Mouse (Mus musculus) central nervous system, embryonic 14 days (tissue): ENCODE results near the gene BC100530. TPM values are rescaled to one million over a fixed set of nuclear protein-coding genes. Genes with fewer than 3 reads are reported as not detected.

ENCODE experiments used
- polyA plus RNA-seq: library from polyadenylated mRNA; depleted of rRNA; stranded (reverse); fragments of >200 nt; gene quantifications from 2 replicates; pipeline ENCODE4 v1.2.3, GENCODE M21; 2012; rRNA removed

BC100530 gene
- 1.7 and 3.5 TPM in 2 replicates for polyA plus RNA-seq

DNA sequence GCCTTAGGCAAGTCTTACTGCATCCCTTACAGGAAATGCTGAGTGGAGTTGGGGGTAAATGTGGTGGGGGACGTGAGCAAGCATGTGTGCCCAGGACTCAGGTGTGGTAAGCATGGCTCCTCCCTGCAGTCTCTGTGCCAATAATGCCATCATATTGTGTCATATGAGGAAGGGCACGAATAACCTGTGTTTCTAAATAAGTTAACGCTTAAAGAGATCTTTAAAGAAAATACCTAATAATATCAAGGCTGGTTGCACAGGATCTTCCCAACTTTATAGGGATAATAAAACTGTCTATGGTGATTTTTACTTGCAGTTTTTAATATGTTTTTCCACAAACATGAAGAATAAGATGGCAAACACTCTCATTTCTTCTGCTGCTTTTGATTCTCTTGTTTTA is at the start of gene BC100530:
Gene BC100530 (minus strand): TSS at position 101 of the 400 bp plus-strand sequence.

DNA sequence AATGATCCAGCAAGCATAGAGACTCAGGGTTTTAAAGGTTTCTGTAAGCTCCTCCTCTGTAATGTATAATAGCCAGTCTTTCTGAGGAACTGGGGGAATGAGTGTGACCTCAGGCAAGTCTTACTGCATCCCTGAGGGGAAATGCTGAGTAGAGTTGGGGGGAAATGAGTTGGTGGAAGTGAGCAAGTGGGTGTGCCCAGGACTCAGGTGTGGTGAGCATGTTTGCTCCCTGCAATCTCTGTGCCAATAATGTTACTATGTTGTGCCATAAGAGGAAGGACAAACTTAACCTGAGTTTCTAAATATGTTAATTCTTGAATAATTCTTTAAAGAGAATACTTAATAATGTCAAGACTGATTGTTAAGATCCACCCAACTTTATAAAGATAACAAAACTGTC is 40.8 kb upstream of the BC100530 start, which contains the start of gene Stfa2:
Gene Stfa2 (minus strand): TSS at position 101 of the 400 bp plus-strand sequence.

DNA sequence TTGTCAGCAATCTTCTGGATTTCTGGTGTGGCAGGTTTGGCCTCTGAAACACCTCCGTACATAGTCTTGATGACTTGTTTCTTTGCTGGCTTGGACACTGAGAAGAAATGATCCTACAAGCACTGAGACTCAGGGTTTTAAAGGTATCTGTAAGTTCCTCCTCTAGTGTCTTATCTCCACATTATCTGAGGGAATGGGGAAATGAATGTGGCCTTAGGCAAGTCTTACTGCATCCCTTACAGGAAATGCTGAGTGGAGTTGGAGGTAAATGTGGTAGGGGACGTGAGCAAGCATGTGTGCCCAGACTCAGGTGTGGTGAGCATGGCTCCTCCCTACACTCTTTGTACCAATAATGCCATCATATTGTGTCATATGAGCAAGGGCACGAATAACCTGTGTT is 33.3 kb downstream of the BC100530 start, which contains the start of gene BC117090:
Gene BC117090 (minus strand): TSS at position 101 of the 400 bp plus-strand sequence.

Other genes starting within 250 kb of the BC100530 start
- gene Csta1, start 236.5 kb downstream of the BC100530 start, polyA plus RNA-seq, result 0.09 TPM in 1 of 2 replicates, not detected in the other
- gene Stfa2l1, start 210.9 kb downstream of the BC100530 start, polyA plus RNA-seq, result 0.54 and 1.3 TPM in 2 replicates
- 1.5 and 3.3 TPM in 2 replicates for gene Gm5483, start 183.5 kb downstream of the BC100530 start, polyA plus RNA-seq
- gene Gm5416, start 157.3 kb downstream of the BC100530 start, polyA plus RNA-seq, result not detected in 2 replicates
- 0.65 and 0.76 TPM in 2 replicates for gene 2010005H15Rik, start 146.3 kb downstream of the BC100530 start, polyA plus RNA-seq
- gene Stfa1, start 90.8 kb downstream of the BC100530 start, polyA plus RNA-seq, result 1.3 and 3.1 TPM in 2 replicates
- not detected in 2 replicates for gene BC117090, start 33.4 kb downstream of the BC100530 start, polyA plus RNA-seq
- 0.29 and 0.41 TPM in 2 replicates for gene Stfa2, start 40.7 kb upstream of the BC100530 start, polyA plus RNA-seq
- gene Stfa3, start 87.6 kb upstream of the BC100530 start, polyA plus RNA-seq, result 1.1 and 1.7 TPM in 2 replicates
- 0.04 and 0.09 TPM in 2 replicates for gene Casr, start 194.4 kb upstream of the BC100530 start, polyA plus RNA-seq